Mouse (Mus musculus) liver, adult 2 months (tissue): Measurements from ENCODE around the gene Psmc3ip.

Experiments used
- CTCF ChIP-seq: fragments of 200-500 bp; IDR thresholded peaks from 2 replicates; pipeline ENCODE4 v1.5.1; 2011; ENCODE audit warnings: low read depth, low read length, control low read depth
- POLR2A ChIP-seq: fragments of 200-500 bp; IDR thresholded peaks from 2 replicates; pipeline ENCODE4 v1.6.1; 2011; ENCODE audit warnings: low read length, control low read depth; ENCODE audit not compliant: insufficient read depth; ENCODE audit errors: extremely low read depth

DNA sequence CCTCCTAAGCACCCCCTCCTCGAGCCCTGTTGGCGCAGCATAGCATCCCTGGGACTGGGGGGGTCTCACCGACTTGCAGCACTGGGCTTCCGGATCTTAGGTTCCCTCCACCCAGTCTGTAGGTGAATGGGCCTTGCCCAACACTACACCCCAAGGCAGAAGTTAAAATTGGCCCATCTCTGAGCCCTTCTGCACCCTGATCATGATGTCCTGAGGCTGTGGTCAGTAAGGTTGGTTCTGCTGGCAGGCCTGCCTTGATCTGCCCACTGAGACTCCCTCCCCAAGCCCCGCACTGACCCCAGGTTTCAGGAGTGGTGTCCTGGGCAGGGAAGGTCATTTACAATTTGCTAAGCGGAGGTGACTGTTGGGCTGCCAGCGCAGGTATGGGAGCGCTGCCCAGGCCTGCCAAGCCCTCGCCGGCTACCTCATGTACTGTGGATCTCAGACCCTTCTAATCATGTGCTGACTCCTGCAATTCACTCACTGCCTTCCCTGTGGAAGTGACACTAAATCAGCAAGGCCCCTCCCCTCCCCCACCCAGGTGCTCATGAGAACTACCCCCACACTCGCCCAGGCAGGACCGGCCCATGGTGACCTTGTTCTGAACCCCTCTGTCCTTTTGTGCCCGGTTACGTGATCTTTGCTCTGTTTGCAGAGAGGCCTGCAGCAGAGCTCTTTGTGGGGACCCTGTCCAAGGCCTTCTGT, 32.1 kb downstream of the Psmc3ip start:
- TF ChIP-seq CTCF (no peak), POLR2A (no peak)
